Mouse (Mus musculus): ENCODE measurements around the gene Gstp2.
"Not testable (repeated sequence)": the region's sequence is repeated elsewhere in the genome, so short reads cannot be mapped to it uniquely, and the experiment has no call there.

Gene Gstp2

DNA sequence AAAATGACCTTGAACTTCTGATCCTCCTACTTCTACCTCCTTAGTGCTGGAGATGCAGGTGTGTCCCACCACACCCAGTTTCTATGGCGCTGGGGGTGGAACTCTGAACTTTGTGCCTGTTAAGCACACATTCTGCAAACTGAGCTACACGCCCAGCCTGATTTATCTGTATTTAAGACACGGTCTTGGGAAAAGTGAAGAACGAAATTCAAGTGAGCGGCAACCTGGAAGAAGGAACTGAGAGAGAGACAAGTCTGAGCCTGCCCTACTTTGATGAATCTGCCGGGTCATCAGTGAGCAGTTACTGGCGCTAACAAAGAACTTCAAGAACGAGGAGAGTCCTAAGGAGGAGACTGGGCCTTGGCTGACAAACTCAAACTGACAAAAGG is 1.0 kb upstream of the Gstp2 start:
- DNase-seq = no peak

DNA sequence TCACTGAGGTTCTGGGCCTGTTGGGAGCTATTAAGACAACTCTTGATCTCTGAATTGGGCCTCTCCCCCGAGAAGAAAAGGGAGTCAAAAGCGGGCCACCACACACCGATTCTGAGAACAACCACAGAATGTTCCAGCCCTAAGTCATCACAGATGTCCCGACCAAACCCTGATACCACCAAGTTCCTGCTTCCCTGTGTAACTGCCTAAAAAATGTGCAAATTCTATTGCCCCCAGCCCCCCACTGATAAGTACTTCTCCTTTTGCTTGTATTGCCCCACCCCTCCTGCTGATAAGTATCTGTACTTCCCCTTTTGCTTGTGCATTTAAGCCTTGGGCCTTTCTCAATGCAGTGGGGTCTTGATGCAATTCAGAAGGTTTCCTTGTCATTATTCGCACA is 1.7 kb downstream of the Gstp2 start:
- not testable (repeated sequence) for DNase-seq

DNA sequence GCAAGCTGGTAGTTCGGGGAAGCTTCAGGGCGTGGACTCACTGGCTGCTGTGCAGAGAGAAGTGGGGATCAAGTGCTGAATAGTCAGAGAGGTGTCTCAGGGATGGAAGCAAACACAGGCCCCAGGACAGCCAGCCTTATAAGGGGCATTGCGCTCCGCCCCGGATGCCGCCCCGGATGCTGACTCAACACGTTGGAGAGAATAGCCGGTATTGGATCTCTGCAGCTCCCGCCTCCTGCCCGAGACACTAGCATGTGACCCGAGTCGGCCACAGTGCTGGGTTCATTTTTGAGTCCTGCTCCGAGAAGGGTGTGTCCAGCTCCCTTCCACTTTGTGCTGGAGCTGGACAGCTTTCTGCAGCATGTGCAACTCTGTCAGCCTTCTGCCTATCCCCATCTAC is 3.7 kb downstream of the Gstp2 start:
- no peak for DNase-seq

DNA sequence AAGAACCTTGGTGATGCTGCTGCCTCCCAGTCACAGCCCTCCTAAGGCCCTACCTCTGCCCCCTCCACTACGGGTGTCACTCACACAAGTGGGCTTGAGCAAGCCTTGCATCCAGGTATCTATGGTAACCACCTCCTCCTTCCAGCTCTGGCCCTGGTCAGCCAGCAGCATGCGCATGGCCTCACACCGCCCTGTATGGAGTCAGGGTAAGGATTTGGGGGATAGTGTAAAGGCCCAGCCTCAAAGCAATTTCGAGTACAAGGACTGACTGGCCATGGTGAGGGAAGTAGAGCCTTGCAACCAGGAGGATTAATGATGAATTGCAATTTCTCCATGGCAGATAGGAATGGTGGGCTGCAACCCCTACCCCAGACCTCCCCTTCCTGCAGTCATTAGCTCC is 4.3 kb downstream of the Gstp2 start:
- not testable (repeated sequence) for DNase-seq

DNA sequence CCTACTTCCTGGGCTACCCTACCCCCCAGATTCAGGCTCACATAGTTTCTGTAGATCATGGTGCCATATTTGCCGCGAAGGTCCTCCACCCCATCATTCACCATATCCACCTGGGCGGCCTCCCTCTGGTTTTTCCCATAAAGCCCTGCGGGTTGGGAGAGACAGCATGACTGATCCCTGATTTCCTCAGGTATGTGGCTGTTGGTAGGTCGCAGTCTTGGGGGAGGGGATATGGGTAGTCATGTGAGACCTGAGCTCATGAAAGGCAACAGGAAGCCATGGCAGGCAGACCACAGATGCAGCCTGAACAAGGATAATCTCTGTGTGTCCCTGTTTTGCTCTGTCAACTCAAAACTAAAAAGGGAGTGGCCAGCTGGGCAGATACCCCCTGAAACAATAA is 4.9 kb downstream of the Gstp2 start:
- DNase-seq = not testable (repeated sequence)

DNA sequence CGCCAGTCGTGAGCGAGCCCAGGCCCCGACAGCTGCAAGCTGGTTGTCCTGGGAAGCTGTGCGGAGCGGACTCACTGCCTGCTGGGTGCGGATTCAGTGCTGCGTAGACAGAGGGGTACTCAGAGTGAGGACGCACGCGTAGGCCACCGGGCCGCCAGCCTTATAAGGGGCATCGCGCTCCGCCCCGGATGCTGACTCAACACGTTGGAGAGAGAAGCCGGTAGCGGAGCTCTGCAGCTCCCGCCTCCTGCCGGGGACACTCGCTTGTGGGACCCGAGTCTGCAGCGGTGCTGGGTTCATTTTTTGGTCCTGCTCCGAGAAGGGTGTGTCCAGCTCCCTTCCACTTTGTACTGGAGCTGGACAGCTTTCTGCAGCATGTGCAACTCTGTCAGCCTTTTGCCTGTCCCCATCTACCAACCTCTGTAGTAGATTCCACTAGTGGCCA is 8.0 kb downstream of the Gstp2 start, which contains the start of gene Gstp1:
TSS of gene Gstp1 (minus strand) at position 198 of the 445 bp plus-strand sequence.
- peak; percentile 91 for DNase-seq

DNA sequence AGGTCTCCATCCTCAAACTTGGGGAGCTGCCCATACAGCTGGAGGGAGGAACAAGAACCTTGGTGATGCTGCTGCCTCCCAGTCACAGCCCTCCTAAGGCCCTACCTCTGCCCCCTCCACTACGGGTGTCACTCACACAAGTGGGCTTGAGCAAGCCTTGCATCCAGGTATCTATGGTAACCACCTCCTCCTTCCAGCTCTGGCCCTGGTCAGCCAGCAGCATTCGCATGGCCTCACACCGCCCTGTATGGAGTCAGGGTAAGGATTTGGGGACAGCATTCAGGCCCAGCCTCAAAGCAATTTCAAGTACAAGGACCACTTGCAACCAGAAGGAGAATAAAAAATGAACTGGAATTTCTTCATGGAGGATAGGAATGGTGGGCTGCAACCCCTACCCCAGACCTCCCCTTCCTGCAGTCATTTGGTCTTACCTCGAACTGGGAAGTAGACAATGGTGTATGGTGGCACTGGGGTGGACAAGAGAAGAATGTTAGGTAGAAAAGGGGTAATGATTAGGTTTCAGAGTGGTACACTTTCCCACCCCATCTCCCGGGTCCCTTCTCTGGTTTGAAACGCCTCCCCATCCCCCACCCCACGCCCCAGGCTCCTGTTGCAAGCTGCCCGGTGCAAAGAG is 8.6 kb downstream of the Gstp2 start:
- not testable (repeated sequence) for DNase-seq

DNA sequence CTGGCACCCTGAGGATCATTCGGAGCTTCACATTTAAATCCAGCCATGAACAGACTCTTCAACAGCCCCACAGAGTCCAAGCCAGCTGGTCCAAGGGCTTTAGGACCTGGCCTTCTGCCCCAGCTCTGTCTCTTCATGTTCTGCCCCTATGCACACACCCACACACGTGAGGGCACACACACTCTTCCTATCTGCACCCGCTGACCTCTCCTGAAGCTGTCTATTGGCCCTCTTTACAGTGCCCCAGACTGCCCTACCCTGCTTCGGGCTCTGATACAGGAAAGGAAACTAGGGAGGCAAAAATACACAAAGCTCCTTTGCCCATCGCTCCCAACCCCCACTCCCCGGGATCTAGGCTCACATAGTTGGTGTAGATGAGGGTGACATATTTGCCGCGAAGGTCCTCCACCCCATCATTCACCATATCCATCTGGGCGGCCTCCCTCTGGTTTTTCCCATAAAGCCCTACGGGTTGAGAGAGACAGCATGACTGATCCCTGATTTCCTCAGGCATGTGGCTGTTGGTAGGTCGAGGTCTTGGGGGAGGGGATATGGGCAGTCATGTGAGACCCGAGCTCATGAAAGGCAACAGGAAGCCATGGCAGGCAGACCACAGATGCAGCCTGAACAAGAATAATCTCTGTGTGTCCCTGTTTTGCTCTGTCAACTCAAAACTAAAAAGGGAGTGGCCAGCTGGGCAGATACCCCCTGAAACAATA is 9.3 kb downstream of the Gstp2 start:
- DNase-seq = no peak

DNA sequence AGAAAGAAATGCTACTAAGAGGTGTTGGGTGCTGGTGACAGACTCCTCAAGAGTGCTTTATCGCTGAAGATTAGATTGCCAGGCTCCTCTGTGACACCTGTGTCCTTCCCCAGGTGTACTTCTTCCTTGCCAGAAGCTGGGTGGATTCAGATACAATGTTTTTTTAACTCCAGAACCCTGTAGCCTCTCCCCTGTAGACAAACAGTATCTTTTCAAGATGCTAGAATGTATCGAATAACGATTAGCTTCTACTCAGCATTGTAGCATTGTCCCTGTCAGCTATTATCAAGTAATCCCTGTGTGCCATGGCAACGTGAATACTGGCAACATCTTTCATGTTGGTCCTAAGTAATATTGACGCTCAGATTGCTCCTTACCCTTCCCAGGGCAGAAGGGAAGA is 12.1 kb downstream of the Gstp2 start:
- DNase-seq = no peak

DNA sequence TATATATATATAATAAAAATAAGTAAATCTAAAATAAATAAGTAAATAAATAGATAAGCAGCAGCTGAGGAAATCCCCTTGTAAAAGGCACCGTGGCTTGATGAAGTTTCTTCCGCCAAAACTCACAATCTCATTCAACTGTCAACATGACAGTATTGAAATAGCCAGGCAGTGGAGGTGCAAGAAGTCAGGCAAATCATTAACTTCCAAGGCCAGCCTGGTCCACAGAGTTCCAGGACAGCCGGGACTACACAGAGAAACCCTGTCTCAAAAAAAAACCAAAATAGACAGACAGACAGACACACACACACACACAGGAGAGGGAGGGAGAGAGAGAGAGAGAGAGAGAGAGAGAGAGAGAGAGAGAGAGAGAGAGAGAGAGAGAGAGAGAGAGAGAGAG is 12.5 kb downstream of the Gstp2 start:
- DNase-seq = no peak

DNA sequence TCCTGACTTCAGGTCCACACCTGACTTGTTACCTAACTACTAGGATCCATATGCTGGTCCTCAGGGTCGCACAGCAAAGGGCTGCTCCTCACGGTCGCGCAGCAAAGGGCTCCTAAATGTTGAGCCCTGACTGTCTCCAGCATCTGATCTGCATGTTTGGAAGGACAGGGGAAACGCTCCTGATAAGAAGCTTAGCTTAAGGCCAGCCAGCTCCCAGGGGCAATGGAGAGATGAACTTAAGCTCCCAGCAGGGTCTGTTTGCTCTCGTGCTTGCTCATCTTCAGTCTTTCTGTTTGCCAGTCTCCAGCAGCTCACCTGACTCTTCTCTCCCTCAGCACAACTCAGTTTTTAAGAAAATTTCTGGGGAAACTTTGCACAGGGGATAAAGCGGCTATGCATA is 13.2 kb downstream of the Gstp2 start:
- DNase-seq = no peak

DNA sequence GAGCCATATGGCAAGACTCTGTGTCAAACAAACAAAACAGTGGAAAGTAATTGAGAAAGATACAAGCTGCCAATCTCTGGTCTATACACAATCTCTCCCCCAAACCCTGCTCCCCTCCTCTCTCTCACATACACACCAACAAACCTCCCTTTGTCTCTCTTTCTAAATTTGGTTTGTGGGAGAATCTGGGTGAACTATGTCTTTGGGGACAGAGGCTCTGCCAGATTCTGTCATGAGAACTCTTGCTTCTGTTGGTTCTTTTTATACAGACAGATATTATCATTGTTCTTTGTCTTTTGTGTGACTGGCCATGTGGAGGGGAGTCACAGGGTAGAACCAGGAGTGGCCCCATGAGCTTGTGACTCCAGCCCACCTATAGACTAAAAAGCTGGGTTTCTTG is 18.2 kb downstream of the Gstp2 start:
- no peak for DNase-seq

DNA sequence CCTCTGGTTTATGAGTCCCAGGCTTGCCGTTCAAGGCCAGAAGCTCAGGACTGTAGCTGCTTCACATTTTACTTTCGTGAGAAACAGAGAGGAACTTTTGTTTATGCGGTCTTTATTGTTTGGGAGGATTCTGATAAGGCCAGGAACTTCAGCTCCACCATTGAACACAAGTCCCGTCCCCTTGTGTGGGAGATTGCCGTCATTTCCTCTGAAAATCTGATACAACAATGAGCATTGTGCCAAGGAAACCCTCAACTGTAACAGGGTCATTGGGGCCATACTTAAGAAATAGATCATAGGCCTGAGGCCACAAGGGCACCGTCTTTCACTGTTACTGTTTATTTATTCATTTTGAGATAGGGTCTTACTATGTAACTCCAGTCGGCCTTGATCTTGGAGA is 22.6 kb downstream of the Gstp2 start:
- no peak for DNase-seq

DNA sequence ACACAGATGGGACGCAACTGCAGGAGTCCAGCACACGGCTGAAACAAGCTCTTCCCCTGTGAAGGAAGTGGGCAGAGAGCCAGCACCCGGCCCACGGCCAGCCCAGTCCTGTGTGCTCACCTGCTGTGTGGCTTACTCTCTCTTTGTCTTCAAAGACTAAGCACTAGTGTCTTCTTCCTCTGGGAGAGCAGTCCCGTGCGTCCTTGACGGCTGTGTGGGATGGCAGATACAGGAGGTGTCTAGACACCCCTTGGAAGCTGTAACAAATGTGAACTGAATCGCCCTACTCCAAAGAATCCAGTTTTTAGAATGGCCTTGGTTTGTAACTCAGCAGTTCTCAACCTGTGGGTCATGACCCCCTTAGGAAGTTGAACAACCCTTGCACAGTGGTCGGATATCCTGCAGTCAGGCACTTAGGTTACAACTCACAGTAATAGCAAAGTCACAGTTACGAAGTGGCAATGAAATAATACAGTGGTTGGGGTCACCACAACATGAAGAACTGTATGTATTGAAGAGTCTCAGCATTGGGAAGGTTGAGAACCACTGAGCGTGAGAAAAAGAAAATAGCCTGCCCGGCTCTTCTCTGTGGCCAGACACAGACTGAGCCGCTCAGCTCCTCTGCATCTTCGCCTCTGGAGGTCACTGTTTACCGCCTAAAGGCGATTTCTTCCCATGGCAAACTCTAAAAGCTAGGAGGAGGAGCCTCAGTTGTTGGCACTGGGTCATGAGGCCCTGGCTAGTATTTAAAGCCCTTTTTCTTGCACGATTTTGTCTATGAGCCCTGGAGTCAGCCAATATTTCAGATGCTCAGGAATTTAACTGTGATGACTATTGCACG is 26.9 kb downstream of the Gstp2 start:
- peak; percentile 63 for DNase-seq

DNA sequence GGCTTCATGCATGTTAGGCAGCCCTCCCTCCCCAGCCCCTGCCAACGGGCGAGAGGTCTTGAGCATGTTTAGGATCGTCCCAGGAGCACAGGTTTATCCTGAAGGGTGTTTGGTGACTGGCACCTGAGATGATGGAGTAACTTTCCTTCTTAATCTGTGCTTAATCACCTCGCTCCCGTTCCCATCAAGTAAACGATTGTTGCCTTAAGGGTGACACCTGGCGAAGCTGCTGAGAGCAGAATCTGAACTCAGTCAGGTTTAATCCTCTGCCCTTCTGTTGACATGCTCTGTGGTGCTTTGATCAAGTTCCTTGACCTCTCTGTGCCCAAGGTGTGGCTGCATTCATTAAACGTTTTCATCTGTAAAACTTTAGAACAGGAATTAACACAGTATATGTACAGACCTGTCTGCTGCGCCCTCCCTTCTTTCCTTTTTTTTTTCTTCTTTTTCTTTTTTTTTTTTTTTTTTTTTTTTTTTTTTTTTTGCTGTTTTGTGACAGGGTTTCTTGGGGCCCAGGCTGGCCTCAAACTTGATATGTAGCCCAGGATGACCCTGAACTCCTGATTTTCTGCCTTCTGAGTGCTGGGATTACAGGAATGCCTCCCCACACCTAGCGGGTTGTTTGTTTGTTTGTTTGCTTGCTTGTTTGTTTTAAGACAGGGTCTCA is 27.8 kb downstream of the Gstp2 start:
- no peak for DNase-seq

DNA sequence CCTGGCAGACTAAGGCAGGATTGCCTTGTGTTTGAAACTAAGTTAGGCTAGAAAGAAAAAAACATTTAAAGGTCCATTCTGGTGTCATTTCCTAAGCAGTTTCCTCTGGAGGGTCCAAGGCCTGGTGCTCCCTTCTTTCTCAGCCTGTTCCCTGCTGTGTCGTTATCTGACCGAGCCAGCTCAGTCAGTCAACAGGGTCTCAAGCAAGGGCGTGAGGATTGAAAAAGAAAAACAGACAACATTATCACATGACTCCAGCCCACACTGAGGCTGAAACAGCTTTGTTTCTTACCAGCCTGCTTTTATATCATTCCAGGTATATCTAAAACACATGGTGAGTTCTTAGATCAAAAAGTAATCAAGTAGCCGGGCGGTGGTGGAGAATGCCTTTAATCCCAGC is 30.2 kb downstream of the Gstp2 start:
- no peak for DNase-seq

DNA sequence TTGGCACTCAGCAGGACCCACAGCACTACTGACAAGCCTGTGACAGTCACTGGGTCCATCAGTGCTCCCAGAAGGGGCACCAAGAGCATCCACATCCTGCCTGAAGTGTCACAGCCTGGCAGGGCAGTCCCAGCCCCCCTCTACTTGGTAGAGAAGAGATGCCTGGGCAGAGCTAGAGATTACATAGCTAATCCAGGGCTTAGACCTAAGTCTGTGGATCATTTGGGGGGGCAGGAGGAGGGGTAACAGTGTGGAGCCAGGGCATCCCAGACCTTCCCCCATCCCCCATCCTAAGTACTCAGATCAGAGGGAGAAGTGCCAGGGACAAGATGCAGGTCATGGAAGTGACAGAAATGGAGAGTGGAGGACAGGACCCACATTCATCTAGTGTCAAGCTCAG is 31.0 kb downstream of the Gstp2 start:
- no peak for DNase-seq

DNA sequence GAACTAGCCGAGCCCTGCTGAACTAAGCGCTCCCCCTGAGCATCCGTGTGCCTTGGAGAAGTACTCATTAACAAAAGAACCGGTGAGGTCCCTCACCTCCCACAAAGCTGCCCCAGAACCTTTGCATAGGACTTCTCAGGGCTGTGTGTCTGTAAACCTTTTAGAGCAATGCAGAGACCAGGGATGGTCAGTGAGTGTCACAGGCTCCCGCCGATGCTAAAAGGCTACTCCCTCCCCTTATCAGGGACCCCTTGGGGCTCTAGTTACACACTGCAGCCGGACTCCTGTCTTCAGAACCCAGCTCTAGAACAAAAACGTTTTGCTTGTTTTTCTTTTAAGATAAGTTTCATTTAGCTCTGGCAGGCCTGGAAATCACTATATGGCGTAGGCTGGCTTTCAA is 32.8 kb downstream of the Gstp2 start:
- DNase-seq = no peak

DNA sequence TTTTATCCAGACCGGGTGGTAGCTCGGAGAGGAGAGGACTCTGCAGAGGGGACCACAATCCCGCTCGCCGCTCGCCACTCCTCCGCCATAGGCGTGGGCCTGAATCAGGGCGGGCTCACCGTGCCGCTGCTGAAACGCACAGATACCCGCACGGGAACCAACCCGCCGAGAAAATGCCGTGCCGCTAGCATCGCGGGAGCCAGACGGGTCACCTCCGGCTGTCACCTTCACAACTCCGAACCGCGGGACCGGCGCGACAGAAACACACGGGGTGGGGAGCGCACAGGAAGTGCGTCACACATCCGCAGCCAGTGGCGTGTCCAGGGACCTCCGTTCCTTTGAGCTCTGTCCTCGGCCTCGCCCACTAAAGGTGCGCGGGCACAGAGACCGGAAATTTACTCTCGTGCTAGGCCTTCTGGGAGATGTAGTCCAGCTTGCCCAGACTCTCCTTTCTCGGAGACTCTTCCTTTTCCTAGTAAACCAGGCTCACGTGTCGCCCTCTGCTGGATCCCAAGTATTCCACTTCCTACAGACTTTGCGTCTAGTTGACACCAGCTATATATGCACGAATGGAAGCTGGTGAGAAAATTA is 33.3 kb downstream of the Gstp2 start, which contains the start of gene Ndufv1:
TSS of gene Ndufv1 (minus strand) at position 375 of the 591 bp plus-strand sequence.
- DNase-seq = peak; percentile 91

DNA sequence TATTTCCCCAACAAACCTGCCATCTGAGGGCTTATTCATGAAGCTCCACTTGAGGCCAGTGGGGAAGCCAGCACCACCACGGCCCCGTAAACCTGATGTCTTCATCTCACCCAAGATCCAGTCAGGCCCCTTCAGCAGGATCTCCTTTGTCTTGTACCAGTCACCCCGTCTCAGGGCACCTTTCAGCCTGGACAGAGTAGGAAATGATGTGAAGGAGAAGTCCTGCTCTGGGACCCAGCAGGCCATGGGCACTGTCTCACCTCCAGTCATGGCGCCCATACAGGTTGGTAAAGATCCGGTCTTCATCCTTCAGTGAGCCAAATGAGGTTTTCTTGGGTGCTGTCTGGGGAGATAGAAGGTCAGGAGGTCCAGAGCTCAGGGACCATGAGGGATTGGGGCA is 34.7 kb downstream of the Gstp2 start:
- no peak for DNase-seq

DNA sequence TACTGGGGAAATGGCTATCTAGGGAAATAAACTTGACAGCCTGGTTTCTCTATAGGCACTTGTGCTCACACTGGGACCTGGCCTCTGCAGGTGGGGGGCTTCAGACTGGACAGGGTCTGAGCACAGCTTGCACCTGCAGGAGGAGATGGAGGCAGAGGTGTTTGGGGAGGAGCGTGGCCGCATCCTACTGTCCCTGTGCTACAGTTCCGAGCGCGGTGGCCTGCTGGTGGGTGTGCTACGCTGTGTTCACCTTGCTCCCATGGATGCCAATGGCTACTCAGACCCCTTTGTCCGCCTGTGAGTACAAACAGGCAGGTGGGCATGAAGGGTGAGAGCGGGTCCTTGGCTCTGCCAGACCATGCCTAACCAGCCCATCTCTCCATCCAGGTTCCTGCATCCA is 39.9 kb downstream of the Gstp2 start:
- peak; percentile 4 for DNase-seq

DNA sequence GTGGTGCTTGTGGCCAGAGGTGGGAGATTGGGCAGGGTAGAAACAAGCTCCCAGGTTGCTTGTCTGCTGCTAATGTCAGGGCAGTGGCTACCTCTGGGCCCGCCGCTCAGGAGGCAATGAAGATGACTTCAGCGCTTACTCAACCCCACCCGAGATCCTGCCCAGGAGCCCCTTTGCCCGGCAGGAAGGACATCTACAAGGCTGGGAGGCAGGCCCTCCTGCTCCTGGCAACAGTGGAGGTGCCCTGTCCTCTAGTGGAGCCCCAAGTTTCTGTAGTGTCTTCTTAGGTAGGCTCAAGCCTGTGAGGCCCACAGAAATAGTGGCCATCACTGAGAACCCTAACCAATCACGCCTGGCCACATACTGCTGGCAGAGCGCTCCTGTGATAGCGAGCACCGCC is 40.7 kb downstream of the Gstp2 start:
- peak; percentile 6 for DNase-seq

DNA sequence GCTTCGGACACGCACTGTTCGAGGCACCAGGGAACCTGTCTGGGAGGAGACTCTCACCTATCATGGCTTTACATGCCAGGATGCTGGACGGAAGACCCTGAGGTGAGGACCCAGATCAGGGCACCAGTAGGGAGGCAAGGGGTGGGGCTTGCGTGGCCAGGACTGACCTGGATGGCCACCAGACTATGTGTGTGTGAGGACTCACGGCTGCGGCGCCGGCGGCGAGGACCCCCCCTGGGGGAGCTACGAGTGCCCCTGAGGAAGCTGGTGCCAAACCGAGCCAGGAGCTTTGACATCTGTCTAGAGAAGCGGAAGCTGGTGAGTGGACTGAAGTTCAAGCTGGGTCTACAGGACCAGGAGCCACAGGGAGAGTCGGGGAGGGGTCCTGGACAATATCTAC is 41.5 kb downstream of the Gstp2 start:
- DNase-seq = no peak

All from thymus, postnatal 4 days (tissue).